ENCODE assay signal across 11 mouse cellular contexts in the genomic region with DNA sequence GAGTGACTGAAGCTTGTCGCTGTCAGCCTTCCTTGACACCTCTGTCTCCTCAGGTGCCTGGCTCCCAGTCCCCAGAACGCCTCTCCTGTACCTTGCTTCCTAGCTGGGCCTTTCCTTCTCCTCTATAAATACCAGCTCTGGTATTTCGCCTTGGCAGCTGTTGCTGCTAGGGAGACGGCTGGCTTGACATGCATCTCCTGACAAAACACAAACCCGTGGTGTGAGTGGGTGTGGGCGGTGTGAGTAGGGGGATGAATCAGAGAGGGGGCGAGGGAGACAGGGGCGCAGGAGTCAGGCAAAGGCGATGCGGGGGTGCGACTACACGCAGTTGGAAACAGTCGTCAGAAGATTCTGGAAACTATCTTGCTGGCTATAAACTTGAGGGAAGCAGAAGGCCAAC. TPM values are rescaled to one million over a fixed set of nuclear protein-coding genes. Genes with fewer than 3 reads are reported as not detected.
A peak's percentile ranks its signal among the peaks of the same experiment; 100 is the strongest.
DNase-seq lines count a peak whose midpoint lies in the region; TF ChIP-seq lines count a peak whose summit lies in the region.
"Had no signal": no experiment of that assay in that cellular context is flagged by ENCODE, and none has a peak within 500 bp of the region (broad histone marks: within the 10 kb centered on the region; RNA-seq: fewer than 3 reads in every experiment).

No protein-coding gene starts in this region.

- TF ChIP-seq CTCF in C2C12 (IDR thresholded peaks at IDR 0.05; ENCODE audit: control insufficient read depth, insufficient read depth, insufficient read length): no peak

- H3K4me3 ChIP-seq in C2C12 (ENCODE audit: insufficient read depth, poor library complexity, severe bottlenecking): no peak overlapping the region

- H3K27me3 ChIP-seq in C2C12 (ENCODE audit: control insufficient read depth, insufficient read depth, insufficient read length): no peaks in the 10 kb centered on the region

- peak; percentile 74 for DNase-seq in gastrocnemius, adult 18-20 months (ENCODE audit: low spot score)
- DNase-seq in gastrocnemius, postnatal 10 days: no peak
- peak; percentile 56 to 58 for DNase-seq in heart, adult 9 months (ENCODE audit: low spot score in 2 of 2)
- DNase-seq in left cerebral cortex, postnatal 25 days (ENCODE audit: low spot score in 2 of 2): peak; percentile 57 to 75
- no peak for DNase-seq in adrenal gland, postnatal 36 days
- no peak for DNase-seq in MN1 (ENCODE audit: low spot score)
- DNase-seq in embryo, embryonic 9.5 days (ENCODE audit: extremely low spot score): no peak
- DNase-seq: cerebellum, adult 11 months; kidney, adult 11 months had no signal

- H3K36me3 ChIP-seq in C2C12 (ENCODE audit: control insufficient read depth, insufficient read depth): no peaks in the 10 kb centered on the region
- H3K36me3 ChIP-seq: limb, embryonic 12.5 days had no signal

- no peak overlapping the region for H3ac ChIP-seq in C2C12 (ENCODE audit: control insufficient read depth, insufficient read length, low read depth)

- H3K79me3 ChIP-seq in C2C12 (ENCODE audit: low read depth): peaks cover 10% of the 10 kb centered on the region

- intact Hi-C loops in left cerebral cortex, postnatal 25 days (cut with DNase I): no loop called here

- H3K79me2 ChIP-seq in C2C12 (ENCODE audit: control insufficient read depth, insufficient read depth): peaks cover 31% of the 10 kb centered on the region

TF ChIP-seq in C2C12, 6 proteins besides CTCF, POLR2A, EP300 and RAD21:
- TF ChIP-seq MYOD1 (IDR thresholded peaks at IDR 0.05; ENCODE audit: control insufficient read depth, insufficient read length, low read depth) (peak; percentile 31), FOSL1 (IDR thresholded peaks at IDR 0.05; ENCODE audit: insufficient read depth, low read length, poor library complexity, severe bottlenecking) (no peak)
TF ChIP-seq in C2C12: peak in this region for 1.

RNA-seq across cellular contexts. Expression of a gene that starts 0.8 kb away (rescaled TPM):
- total RNA-seq in gastrocnemius, adult 18-20 months (2021): 1,000 to 10,000 TPM; 2,427 to 2,600 TPM
- 1,000 to 10,000 TPM; 1,482 to 1,503 TPM for total RNA-seq in gastrocnemius, postnatal 10 days (2021)
- polyA plus RNA-seq in C2C12 (2012; fragmentation: generic; extraction: Trizol): 657 TPM
- 1 to 10 TPM in 1 of 2 experiments, under 1 TPM in 1; 0.99 to 1.1 TPM for total RNA-seq in left cerebral cortex, postnatal 25 days (2021)
- 10 to 100 TPM; 18.6 to 19.5 TPM for total RNA-seq in adrenal gland, postnatal 36 days (2021)

RNA-seq across cellular contexts. Expression of a gene that starts 15.8 kb away (rescaled TPM):
- total RNA-seq in gastrocnemius, adult 18-20 months (2021): 100 to 1,000 TPM; 255 to 257 TPM
- 100 to 1,000 TPM; 196 to 209 TPM for total RNA-seq in gastrocnemius, postnatal 10 days (2021)
- polyA plus RNA-seq in C2C12 (2012; fragmentation: generic; extraction: Trizol): 29.4 TPM
- total RNA-seq in left cerebral cortex, postnatal 25 days (2021): 100 to 1,000 TPM; 192 to 208 TPM
- total RNA-seq in adrenal gland, postnatal 36 days (2021): 10 to 100 TPM in 1 of 2 experiments, 1 to 10 TPM in 1; 9.8 to 10.8 TPM

RNA-seq across cellular contexts. Expression of a gene that starts 41.6 kb away (rescaled TPM):
- 10 to 100 TPM; 42.4 to 47.6 TPM for total RNA-seq in gastrocnemius, adult 18-20 months (2021)
- 10 to 100 TPM; 51.0 to 53.8 TPM for total RNA-seq in gastrocnemius, postnatal 10 days (2021)
- 134 TPM for polyA plus RNA-seq in C2C12 (2012; fragmentation: generic; extraction: Trizol)
- total RNA-seq in left cerebral cortex, postnatal 25 days (2021): 10 to 100 TPM; 48.9 to 52.5 TPM
- total RNA-seq in adrenal gland, postnatal 36 days (2021): 100 to 1,000 TPM in 1 of 2 experiments, 10 to 100 TPM in 1; 88.1 to 112 TPM

Comparison
In these comparisons a context has a peak if more than half of its experiments do, and no peak if none do; other contexts are left out.
1. DNase-seq: peak in gastrocnemius, adult 18-20 months (single experiment), heart, adult 9 months (2 of 2) and left cerebral cortex, postnatal 25 days (2 of 2); none in gastrocnemius, postnatal 10 days (single experiment), adrenal gland, postnatal 36 days (0 of 2), MN1 (single experiment) and embryo, embryonic 9.5 days (single experiment).
2. RNA of a gene that starts 0.8 kb away (total RNA-seq): 2,427 to 2,600 TPM in gastrocnemius, adult 18-20 months and 1,482 to 1,503 TPM in gastrocnemius, postnatal 10 days; 18.6 to 19.5 TPM in adrenal gland, postnatal 36 days and 0.99 to 1.1 TPM in left cerebral cortex, postnatal 25 days; every median in the first group is over 10 times any median in the second.
3. RNA of a gene that starts 15.8 kb away (total RNA-seq): 255 to 257 TPM in gastrocnemius, adult 18-20 months, 196 to 209 TPM in gastrocnemius, postnatal 10 days and 192 to 208 TPM in left cerebral cortex, postnatal 25 days; 9.8 to 10.8 TPM in adrenal gland, postnatal 36 days; every median in the first group is over 10 times any median in the second.